Mouse (Mus musculus): ENCODE measurements around the gene Plb1.

DNA sequence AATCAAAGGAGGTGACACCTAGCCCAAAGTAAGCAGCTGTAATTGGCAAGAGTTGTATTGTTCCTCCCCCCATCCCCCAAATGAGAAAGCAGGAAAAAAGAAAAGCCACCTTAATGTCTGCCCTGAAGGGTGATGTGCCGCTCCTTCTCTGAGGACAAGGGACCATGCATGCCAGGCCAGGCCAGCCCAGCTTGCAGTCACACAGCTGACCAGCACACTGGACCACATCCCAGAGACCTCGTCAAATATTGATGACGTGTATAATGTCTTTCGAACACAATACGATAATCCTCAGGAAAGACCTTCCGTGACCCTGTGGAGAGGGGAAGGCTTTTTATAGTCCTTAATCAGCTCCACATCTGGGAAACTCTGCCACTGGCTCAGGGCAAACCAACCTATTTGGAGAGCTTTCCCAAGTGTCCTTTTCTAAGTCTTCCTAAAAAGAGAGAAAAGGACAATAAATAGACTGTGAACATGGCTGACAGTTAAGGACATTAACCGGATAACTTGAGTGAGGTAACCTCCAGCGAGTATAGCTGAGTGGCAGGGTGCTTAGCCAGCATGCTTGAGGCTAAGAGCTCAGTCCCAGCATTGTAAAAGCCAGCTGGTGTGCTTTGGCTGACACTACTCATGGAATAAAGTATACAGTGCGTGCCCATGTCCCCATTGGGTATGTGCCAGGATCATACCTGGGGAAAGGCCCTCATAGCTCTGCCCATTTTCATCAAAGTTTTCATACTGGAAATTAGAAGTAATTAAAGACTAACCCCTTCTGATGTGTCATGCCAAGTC lies 162.8 kb downstream of the Plb1 start:
- TF ChIP-seq POLR2A (IDR thresholded peaks at IDR 0.05; ENCODE audit: borderline replicate concordance, control insufficient read depth, low read depth, low read length) (no peak), CTCF (IDR thresholded peaks at IDR 0.05; ENCODE audit: control insufficient read depth, insufficient read depth, low read length) (no peak)

All from bone marrow, adult 2 months (tissue).